Mouse (Mus musculus) forebrain, embryonic 15.5 days (tissue): ENCODE measurements around the gene Cirbp. TPM values are rescaled to one million over a fixed set of nuclear protein-coding genes. Genes with fewer than 3 reads are reported as not detected.

Experiments used
- ATAC-seq: fragments of 200-750 bp; cut with Nextera tagmentation; replicated peaks from 2 replicates; pipeline ENCODE4 v1.8.0; 2017; ENCODE audit warnings: mild to moderate bottlenecking, moderate TSS enrichment, moderate library complexity
- H3K27ac ChIP-seq: fragments of 300-500 bp; sonication (generic); replicated peaks from 2 replicates; pipeline ENCODE4 v1.5.1; 2015; ENCODE audit warnings: mild to moderate bottlenecking, inconsistent platforms
- H3K27me3 ChIP-seq: fragments of 300-500 bp; sonication (generic); 2 replicates; pipeline ENCODE4 v1.6.1; 2015; ENCODE audit warnings: inconsistent platforms
- H3K36me3 ChIP-seq: fragments of 300-500 bp; sonication (generic); 2 replicates; pipeline ENCODE4 v1.6.1; 2015; ENCODE audit warnings: mild to moderate bottlenecking, inconsistent platforms
- H3K4me1 ChIP-seq: fragments of 300-500 bp; sonication (generic); 2 replicates; pipeline ENCODE4 v1.6.1; 2015; ENCODE audit warnings: inconsistent platforms
- H3K4me2 ChIP-seq: fragments of 300-500 bp; sonication (generic); replicated peaks from 2 replicates; pipeline ENCODE4 v1.6.1; 2015; ENCODE audit warnings: mild to moderate bottlenecking, inconsistent platforms
- H3K4me3 ChIP-seq: fragments of 300-500 bp; sonication (generic); 2 replicates; pipeline ENCODE4 v1.5.1; 2015; ENCODE audit warnings: mild to moderate bottlenecking, inconsistent platforms
- H3K9ac ChIP-seq: fragments of 300-500 bp; sonication (generic); replicated peaks from 2 replicates; pipeline ENCODE4 v1.6.1; 2015; ENCODE audit warnings: mild to moderate bottlenecking, inconsistent platforms
- H3K9me3 ChIP-seq: fragments of 300-500 bp; sonication (generic); 2 replicates; pipeline ENCODE4 v1.6.1; 2016; ENCODE audit warnings: inconsistent platforms
- WGBS: fragments of 180-500 bp; shearing (Covaris S2); methylation state at CpG from one replicate; pipeline ENCODE4 v1.1.7; 2015; ENCODE audit warnings: mixed read lengths; 5-methylcytosine and 5-hydroxymethylcytosine counted together
- polyA plus RNA-seq: library from polyadenylated mRNA; unstranded; fragments of >200 nt; fragmentation: Nextera tagmentation; extraction: Ambion mirVana; gene quantifications from 2 replicates; pipeline ENCODE4 v1.2.1, GENCODE M21; 2015

The Cirbp gene
- polyA plus RNA-seq, 1 experiment from 2014 or later, result 358 TPM

DNA sequence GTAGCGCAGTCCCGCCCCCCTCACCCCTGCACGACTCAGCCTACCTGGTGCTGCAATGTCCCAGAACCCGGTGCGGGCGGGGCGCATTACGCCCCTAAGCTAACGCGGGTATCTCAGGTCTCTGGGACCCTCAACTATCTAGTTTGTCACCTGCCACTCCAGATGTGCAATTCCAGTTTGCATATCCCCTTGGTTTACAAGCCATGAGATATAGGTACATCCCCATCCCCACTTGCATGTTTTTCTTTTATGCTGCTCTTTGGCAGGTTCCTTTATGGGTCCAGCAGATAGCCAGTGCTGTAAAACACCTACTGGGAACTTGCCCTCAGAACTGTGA lies 26.4 kb upstream of the Cirbp start:
- H3K36me3 ChIP-seq, result peaks cover 18% of the 10 kb centered on the region
- peak overlapping the region; percentile 89 for H3K27ac ChIP-seq
- H3K27me3 ChIP-seq, result no peaks in the 10 kb centered on the region
- peak overlapping the region; percentile 76 for H3K4me3 ChIP-seq
- no peaks in the 10 kb centered on the region for H3K9me3 ChIP-seq
- 4% methylated on average over 10 of the region's 10 CpGs for WGBS
- no peak for ATAC-seq
- H3K4me1 ChIP-seq, result peaks cover 61% of the 10 kb centered on the region
- peak overlapping the region; percentile 89 for H3K4me2 ChIP-seq
- H3K9ac ChIP-seq, result peak overlapping the region; percentile 83

DNA sequence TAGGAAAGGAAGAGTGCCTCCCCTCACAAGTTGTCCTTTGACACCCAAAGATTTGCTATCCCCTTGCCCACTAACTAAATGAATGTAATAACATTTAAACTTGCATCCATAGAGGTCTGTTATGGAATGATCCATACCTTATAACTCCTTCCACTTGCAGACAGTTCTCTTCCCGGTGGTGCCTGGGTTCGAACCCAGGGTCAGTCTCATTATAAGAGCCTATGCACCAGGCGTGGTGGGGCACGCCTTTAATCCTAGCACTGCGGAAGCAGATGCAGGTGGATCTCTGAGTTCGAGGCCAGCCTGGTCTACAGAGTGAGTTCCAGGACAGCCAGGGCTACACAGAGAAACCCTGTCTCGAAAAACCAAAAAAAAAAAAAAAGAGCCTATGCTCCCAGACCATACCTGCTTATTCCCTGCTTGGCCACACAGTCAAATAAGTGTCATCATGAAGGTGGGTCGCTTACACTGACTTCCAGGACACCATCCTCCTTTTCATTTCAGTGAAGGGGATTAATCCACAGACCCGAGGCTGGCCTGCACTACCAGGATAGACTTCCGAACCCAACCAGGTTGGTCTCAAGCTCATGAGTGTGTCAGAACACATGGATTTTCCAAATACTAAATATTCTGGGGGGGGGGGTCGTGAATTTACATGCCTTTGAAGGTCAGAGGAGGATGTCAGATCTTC lies 25.7 kb upstream of the Cirbp start:
- Histone ChIP-seq H3K9ac (no peak overlapping the region), H3K27ac (peak overlapping the region; percentile 89; the same call in 1 of the 2 replicates), H3K27me3 (no peaks in the 10 kb centered on the region), H3K36me3 (peaks cover 20% of the 10 kb centered on the region), H3K9me3 (no peaks in the 10 kb centered on the region), H3K4me1 (peaks cover 64% of the 10 kb centered on the region), H3K4me3 (peak overlapping the region; percentile 81; the same call in 1 of the 2 replicates), H3K4me2 (no peak overlapping the region)
- ATAC-seq, result no peak
- WGBS, result 73% methylated on average over 11 of the region's 11 CpGs

DNA sequence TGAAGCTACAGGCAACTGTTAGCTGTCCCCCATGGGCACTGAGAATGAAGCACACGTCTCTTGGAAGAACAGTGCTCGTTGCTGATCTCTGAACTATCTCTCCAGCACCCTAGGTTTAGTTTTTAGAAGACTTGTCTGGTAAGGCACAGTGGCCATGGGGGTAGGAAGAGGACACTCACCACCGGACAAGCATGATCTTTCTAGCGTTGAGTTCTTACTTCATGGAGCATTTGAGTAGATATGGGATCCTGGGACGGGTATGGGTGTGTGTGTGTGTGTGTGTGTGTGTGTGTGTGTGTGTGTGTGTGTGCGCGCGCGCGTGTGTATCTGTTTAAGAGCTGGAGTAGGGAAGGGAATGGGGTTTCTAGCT lies 25.1 kb upstream of the Cirbp start, which contains the start of gene Cbarp:
TSS of gene Cbarp (minus strand) at position 170 of the 370 bp plus-strand sequence.
- Histone ChIP-seq H3K4me1 (peaks cover 69% of the 10 kb centered on the region), H3K36me3 (peaks cover 23% of the 10 kb centered on the region)

DNA sequence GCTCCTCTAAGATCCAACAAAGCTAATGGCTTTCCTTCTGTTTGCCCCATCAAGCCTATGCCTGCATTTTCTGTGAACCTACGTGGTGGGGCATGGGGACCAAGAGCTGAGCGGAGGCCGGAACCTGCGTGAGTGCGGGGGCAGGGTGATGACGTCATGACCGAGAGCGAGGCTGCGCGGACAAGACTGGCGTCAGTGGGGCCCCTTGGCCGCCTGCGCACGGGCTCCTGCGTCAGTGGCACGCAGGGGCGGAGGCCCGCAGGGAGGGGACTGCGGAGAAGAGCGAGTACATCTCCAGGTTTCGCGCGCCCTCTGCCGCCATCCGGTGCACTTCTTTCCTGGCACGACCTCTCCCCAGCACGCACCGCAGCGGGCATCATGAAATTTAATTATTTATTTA lies 24.5 kb upstream of the Cirbp start:
- Histone ChIP-seq H3K36me3 (peaks cover 17% of the 10 kb centered on the region), H3K27ac (peak overlapping the region; percentile 87), H3K9me3 (no peaks in the 10 kb centered on the region), H3K4me3 (peak overlapping the region; percentile 81), H3K9ac (peak overlapping the region; percentile 29), H3K4me2 (peak overlapping the region; percentile 91), H3K27me3 (no peaks in the 10 kb centered on the region), H3K4me1 (peaks cover 72% of the 10 kb centered on the region)
- under 1% methylated on average over 29 of the region's 29 CpGs for WGBS
- peak; percentile 40 for ATAC-seq

More for the DNA sequence above, 25.1 kb upstream of the Cirbp start, which contains the start of gene Cbarp:
- Histone ChIP-seq H3K27ac (peak within 1 kb of the TSS; percentile 89), H3K4me3 (peak within 1 kb of the TSS; percentile 81), H3K27me3 (no peaks in the 10 kb centered on the region), H3K4me2 (peak within 1 kb of the TSS; percentile 91), H3K9ac (peak within 1 kb of the TSS; percentile 29), H3K9me3 (no peaks in the 10 kb centered on the region)
- WGBS, result 80% methylated on average over 10 of the region's 10 CpGs
- no peak for ATAC-seq

DNA sequence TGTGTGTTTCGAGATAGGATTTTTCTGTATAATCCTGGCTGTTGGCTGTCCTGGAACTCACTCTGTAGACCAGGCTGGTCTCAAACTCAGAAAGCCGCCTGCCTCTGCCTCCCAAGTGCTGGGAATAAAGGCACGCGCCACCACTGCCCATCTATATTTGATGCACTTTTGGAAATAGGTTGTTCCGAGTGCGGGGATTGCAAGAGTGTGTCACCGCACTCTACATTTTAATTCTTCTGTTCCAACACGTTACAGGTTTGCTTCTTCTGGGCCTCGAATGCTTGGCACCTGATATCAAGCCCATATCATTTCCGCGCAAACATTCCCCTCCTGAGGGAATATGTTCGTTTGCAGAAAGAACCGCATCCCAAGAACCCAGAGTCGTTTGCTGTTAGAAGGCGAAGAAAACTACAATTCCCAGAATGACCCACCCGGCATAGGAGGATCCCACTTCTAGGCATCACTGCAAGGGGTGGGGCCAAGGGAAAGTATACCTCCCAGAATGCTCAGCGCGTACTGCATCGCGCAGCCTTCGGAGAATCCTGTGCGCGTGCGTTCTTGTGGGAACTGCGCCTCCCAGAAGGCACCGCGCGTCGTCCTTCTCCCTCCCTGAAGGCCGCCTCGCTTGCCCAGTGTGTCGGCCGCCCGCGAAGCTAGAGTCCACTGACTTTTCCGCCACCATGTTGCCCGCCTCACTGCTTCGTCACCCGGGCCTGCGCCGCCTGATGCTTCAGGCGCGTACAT lies 23.8 kb upstream of the Cirbp start:
- Histone ChIP-seq H3K4me2 (peak overlapping the region; percentile 91), H3K27ac (peak overlapping the region; percentile 87), H3K4me3 (peak overlapping the region; percentile 81), H3K9me3 (no peaks in the 10 kb centered on the region), H3K4me1 (peaks cover 67% of the 10 kb centered on the region), H3K9ac (peak overlapping the region; percentile 87), H3K36me3 (peaks cover 17% of the 10 kb centered on the region), H3K27me3 (no peaks in the 10 kb centered on the region)
- ATAC-seq, result peak; percentile 87
- WGBS, result 1% methylated on average over 43 of the region's 43 CpGs

DNA sequence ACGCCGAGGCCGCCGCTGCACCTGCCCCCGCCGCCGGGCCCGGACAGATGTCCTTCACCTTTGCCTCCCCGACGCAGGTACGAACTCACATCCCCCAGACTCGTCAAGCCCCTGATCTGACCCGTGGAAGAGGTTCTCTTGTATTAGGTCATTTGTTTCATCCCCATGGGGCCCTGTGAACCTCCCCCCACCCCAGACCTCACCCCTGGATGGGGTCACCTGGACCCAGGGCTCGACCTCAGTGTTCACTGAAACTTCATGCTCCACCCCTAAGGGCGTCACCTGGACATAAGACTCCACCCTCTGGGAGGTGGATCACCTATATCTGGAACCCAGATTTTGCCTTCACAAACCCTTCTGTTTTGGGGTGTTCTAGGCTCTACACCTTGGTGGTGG lies 23.3 kb upstream of the Cirbp start:
- 0% methylated on average over 15 of the region's 15 CpGs for WGBS
- Histone ChIP-seq H3K9me3 (no peaks in the 10 kb centered on the region), H3K9ac (peak overlapping the region; percentile 87), H3K4me1 (peaks cover 61% of the 10 kb centered on the region), H3K36me3 (peaks cover 17% of the 10 kb centered on the region), H3K27ac (peak overlapping the region; percentile 87), H3K4me3 (peak overlapping the region; percentile 81), H3K4me2 (peak overlapping the region; percentile 91), H3K27me3 (no peaks in the 10 kb centered on the region)
- ATAC-seq, result no peak

DNA sequence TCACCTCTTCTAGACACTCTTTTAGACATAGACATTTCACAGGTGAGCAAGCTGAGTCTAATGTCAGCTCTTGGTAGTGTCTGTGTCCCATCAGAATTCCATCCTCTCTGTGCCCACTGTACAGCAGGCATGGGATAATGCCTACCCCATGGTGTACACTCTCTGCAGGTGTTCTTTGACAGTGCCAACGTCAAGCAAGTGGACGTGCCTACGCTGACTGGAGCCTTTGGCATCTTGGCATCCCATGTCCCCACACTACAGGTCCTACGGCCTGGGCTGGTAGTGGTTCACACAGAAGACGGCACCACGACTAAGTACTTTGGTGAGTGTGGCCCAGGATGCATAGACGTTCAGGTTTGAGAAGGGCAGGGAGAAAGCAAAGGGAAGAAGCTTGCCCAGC lies 22.1 kb upstream of the Cirbp start:
- H3K9ac ChIP-seq, result no peak overlapping the region
- H3K4me3 ChIP-seq, result no peak overlapping the region
- H3K27ac ChIP-seq, result no peak overlapping the region
- no peaks in the 10 kb centered on the region for H3K9me3 ChIP-seq
- H3K4me2 ChIP-seq, result no peak overlapping the region
- peaks cover 54% of the 10 kb centered on the region for H3K4me1 ChIP-seq
- 94% methylated on average over 7 of the region's 7 CpGs for WGBS
- H3K36me3 ChIP-seq, result peaks cover 17% of the 10 kb centered on the region
- H3K27me3 ChIP-seq, result no peaks in the 10 kb centered on the region
- no peak for ATAC-seq

DNA sequence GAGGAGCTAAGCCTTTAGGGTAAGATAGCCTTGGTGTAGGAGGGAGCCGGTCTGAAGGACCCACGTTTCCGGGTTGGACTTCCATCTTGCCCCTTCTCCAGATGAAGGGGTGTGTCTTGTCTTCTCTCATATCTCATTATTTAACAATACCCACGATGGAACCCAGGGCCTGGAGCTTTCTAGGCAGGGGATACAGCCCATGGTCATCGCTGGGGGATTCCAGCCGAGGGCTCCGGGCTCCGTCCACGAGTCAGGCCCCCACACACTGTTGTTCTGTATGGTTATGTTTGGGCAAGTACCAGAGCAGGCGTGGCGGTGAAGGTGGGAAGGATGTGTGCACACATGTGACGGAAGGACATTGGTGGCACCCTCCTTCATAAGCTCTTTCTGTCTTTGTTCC lies 21.6 kb upstream of the Cirbp start:
- Histone ChIP-seq H3K4me1 (peaks cover 53% of the 10 kb centered on the region), H3K4me2 (no peak overlapping the region), H3K9me3 (no peaks in the 10 kb centered on the region), H3K27ac (no peak overlapping the region), H3K27me3 (no peaks in the 10 kb centered on the region), H3K9ac (no peak overlapping the region), H3K4me3 (no peak overlapping the region), H3K36me3 (peaks cover 17% of the 10 kb centered on the region)
- no peak for ATAC-seq
- WGBS, result 93% methylated on average over 12 of the region's 12 CpGs

DNA sequence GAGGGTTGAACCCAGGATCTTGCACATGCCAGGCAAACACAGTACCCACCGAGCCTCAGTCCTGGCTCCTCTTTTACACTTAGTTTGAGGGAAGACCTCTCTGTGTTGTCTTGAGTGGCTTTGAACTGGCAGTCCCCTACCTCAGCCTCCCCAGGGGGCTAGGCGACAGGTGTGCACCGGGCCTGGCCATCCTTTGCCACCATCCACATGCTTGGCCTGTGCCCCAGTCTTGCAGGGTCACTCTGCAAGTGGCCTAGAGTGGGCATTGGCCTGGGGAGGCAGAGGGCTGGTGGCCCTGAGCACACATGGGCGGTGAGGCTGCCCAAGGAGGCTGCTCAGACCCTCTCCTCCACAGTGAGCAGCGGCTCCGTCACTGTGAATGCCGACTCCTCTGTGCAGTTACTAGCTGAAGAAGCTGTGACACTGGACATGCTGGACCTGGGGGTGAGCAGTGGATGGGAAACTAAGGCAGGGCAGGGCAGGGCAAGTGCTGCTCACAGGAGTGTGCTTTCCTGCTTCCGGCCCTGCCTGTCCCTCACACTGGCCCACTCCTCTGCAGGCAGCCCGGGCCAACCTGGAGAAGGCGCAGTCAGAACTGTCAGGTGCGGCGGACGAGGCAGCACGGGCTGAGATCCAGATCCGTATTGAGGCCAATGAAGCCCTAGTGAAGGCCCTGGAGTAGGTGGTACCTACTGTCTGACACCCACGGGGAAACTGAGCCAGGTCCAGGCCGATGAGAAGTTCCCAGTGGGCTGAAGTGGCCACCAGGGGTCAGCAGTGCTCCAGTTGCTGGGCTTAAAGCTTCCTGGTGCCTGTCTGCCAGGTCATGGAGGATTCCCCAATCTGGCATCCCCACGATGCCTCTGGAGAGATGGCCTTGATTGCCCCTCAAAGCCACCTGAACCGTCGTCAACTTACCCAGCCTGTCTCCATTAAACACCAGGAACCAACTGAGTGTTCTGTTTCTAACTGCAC lies 20.6 kb upstream of the Cirbp start:
- Histone ChIP-seq H3K9me3 (no peaks in the 10 kb centered on the region), H3K4me1 (peaks cover 48% of the 10 kb centered on the region), H3K4me3 (peak overlapping the region; percentile 2; the same call in 1 of the 2 replicates), H3K9ac (no peak overlapping the region), H3K27ac (peak overlapping the region; percentile 32), H3K27me3 (no peaks in the 10 kb centered on the region), H3K4me2 (no peak overlapping the region), H3K36me3 (peaks cover 17% of the 10 kb centered on the region)
- 73% methylated on average over 20 of the region's 20 CpGs for WGBS
- ATAC-seq, result no peak

DNA sequence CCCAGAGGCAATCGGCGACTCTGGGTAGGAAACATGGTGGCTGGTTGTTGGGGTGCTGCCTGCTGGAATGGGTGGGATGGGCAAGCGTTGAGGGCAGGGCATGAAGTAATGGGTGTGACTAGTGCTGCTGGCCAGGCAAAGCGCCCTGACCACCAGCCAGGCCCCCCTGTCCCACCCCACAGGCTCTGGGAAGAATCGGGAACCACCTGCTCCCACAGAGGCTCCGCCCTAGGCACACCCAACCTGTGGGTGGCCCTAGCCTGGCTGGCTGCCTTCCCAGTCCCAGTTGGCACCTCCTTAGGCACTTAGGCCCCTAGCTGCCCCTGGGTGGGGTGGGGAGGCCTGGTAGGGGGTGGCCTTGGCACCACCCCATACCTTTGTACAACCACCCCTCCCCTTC lies 19.9 kb upstream of the Cirbp start:
- H3K4me2 ChIP-seq, result no peak overlapping the region
- peak overlapping the region; percentile 32 for H3K27ac ChIP-seq
- peaks cover 43% of the 10 kb centered on the region for H3K4me1 ChIP-seq
- H3K9me3 ChIP-seq, result no peaks in the 10 kb centered on the region
- peaks cover 17% of the 10 kb centered on the region for H3K36me3 ChIP-seq
- H3K4me3 ChIP-seq, result no peak overlapping the region
- WGBS, result 84% methylated on average over 6 of the region's 6 CpGs
- H3K27me3 ChIP-seq, result no peaks in the 10 kb centered on the region
- H3K9ac ChIP-seq, result no peak overlapping the region
- ATAC-seq, result no peak

DNA sequence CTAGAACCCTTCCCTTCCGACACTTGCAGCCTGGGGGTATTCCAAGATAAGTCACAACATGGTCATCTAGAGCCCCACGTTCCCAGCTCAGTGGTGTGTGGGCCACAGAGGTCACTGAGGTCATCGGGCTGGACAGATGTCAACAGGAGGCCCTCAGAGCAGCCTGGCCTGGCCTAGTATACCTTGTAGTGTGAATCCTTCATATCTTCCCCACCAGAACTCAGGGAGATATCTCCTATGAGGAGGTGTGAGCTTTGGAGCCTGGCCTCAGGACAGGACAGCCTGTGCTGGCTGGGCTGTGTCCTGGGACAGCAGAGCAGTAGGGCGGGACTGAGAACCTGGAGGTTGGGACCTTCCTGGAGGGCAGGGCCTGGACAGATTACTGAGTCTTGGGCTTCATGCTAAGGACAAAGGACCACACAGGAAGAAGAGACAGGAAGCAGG lies 19.2 kb upstream of the Cirbp start:
- 81% methylated on average over 4 of the region's 4 CpGs for WGBS
- peaks cover 36% of the 10 kb centered on the region for H3K4me1 ChIP-seq
- no peak for ATAC-seq
- H3K27ac ChIP-seq, result no peak overlapping the region
- no peak overlapping the region for H3K4me3 ChIP-seq
- peaks cover 18% of the 10 kb centered on the region for H3K36me3 ChIP-seq
- no peak overlapping the region for H3K9ac ChIP-seq
- no peaks in the 10 kb centered on the region for H3K27me3 ChIP-seq
- H3K4me2 ChIP-seq, result no peak overlapping the region
- H3K9me3 ChIP-seq, result no peaks in the 10 kb centered on the region
